9 mouse cellular contexts compared by ENCODE assay signal in genomic region chr9:108278697-108279450, GRCm38 (mm10). TPM values are rescaled to one million over a fixed set of nuclear protein-coding genes. Genes with fewer than 3 reads are reported as not detected.
DNase-seq lines count a peak whose midpoint lies in the region; ATAC-seq and TF ChIP-seq lines count a peak whose summit lies in the region.
"Had no signal": no experiment of that assay in that cellular context is flagged by ENCODE, and none has a peak within 500 bp of the region (broad histone marks: within the 10 kb centered on the region; RNA-seq: fewer than 3 reads in every experiment).

No protein-coding gene starts in this region.

- no peaks in the 10 kb centered on the region for H3K9me3 ChIP-seq in kidney, embryonic 15.5 days (replicated peaks)
- no peaks in the 10 kb centered on the region for H3K9me3 ChIP-seq in MEL (replicated peaks; ENCODE audit: insufficient read depth, low read length)
- no peaks in the 10 kb centered on the region for H3K9me3 ChIP-seq in lung, embryonic 14.5 days (ENCODE audit: low read depth, low read length)
- H3K9me3 ChIP-seq: megakaryocyte, embryonic 14.5 days had no signal

- peak; percentile 76 to 89 (median 85) for TF ChIP-seq CTCF in MEL (IDR thresholded peaks at IDR 0.05 in 2 of 3, conservative IDR thresholded peaks at IDR 0.05 in 1 of 3; ENCODE audit: control insufficient read depth in 1 of 3, insufficient read depth in 1 of 3, low read depth in 2 of 3, low read length in 3 of 3, poor library complexity in 1 of 3, severe bottlenecking in 1 of 3)
- peak; percentile 69 for TF ChIP-seq CTCF in lung, embryonic 14.5 days (IDR thresholded peaks at IDR 0.05; ENCODE audit: low read depth)

- WGBS in kidney, embryonic 15.5 days: 60% methylated on average over 10 of the region's 10 CpGs
- 60% methylated on average over 10 of the region's 10 CpGs for WGBS in lung, embryonic 14.5 days

- ATAC-seq in kidney, embryonic 15.5 days (replicated peaks; ENCODE audit: low FRiP score): no peak
- ATAC-seq in lung, embryonic 14.5 days (ENCODE audit: insufficient read depth): no peak

- no peak overlapping the region for H3K9ac ChIP-seq in kidney, embryonic 15.5 days
- no peak overlapping the region for H3K9ac ChIP-seq in MEL (ENCODE audit: control insufficient read depth, low read depth, low read length, poor library complexity, severe bottlenecking)
- no peak overlapping the region for H3K9ac ChIP-seq in lung, embryonic 14.5 days

- no peak overlapping the region for H3K4me2 ChIP-seq in kidney, embryonic 15.5 days
- H3K4me2 ChIP-seq in lung, embryonic 14.5 days: no peak overlapping the region

- TF ChIP-seq RAD21 in MEL (IDR thresholded peaks at IDR 0.05; ENCODE audit: low read depth, low read length): peak; percentile 77

- no peak for TF ChIP-seq EP300 in MEL (IDR thresholded peaks at IDR 0.05; ENCODE audit: low read depth in 1 of 2, low read length in 2 of 2)

- no peak overlapping the region for H3K4me3 ChIP-seq in kidney, embryonic 15.5 days (replicated peaks)
- H3K4me3 ChIP-seq in MEL (ENCODE audit: control insufficient read depth in 1 of 2, insufficient read depth in 1 of 2, low read depth in 2 of 2, low read length in 2 of 2): no peak overlapping the region
- no peak overlapping the region for H3K4me3 ChIP-seq in brown adipose tissue, adult 24 weeks (ENCODE audit: insufficient read depth, low read depth, low read length)
- H3K4me3 ChIP-seq in lung, embryonic 14.5 days (ENCODE audit: low read depth, low read length): no peak overlapping the region
- H3K4me3 ChIP-seq: megakaryocyte, embryonic 14.5 days had no signal

- no peak overlapping the region for H3K27ac ChIP-seq in kidney, embryonic 15.5 days
- H3K27ac ChIP-seq in MEL (ENCODE audit: control insufficient read depth, low read depth, low read length): no peak overlapping the region
- H3K27ac ChIP-seq in brown adipose tissue, adult 24 weeks (replicated peaks; ENCODE audit: low read depth, low read length): peak overlapping the region; percentile 91
- no peak overlapping the region for H3K27ac ChIP-seq in lung, embryonic 14.5 days (ENCODE audit: low read depth)

- DNase-seq in kidney, adult 9 months: peak; percentile 71
- DNase-seq in MEL (ENCODE audit: low read depth, low spot score): peak; percentile 80
- peak; percentile 66 for DNase-seq in lung, embryonic 14.5 days
- DNase-seq in testis, postnatal 10 days (ENCODE audit: low spot score): peak; percentile 64
- no peak for DNase-seq in frontal cortex, adult 2 months (ENCODE audit: extremely low spot score in 1 of 2, low spot score in 1 of 2)
- no peak for DNase-seq in right cerebral cortex, adult 18-20 months

- peaks cover 15% of the 10 kb centered on the region for H3K4me1 ChIP-seq in kidney, embryonic 15.5 days
- H3K4me1 ChIP-seq in MEL (ENCODE audit: control insufficient read depth in 1 of 2, insufficient read depth in 2 of 2, low read length in 2 of 2): no peaks in the 10 kb centered on the region
- peaks cover 7% of the 10 kb centered on the region for H3K4me1 ChIP-seq in brown adipose tissue, adult 24 weeks (ENCODE audit: control insufficient read depth, insufficient read depth, insufficient read length, low read length)
- H3K4me1 ChIP-seq in lung, embryonic 14.5 days (ENCODE audit: insufficient read depth): 0 out of 2 replicates have a peak, but pooled peaks cover 6% of the 10 kb centered on the region

- no peaks in the 10 kb centered on the region for H3K36me3 ChIP-seq in kidney, embryonic 15.5 days
- no peaks in the 10 kb centered on the region for H3K36me3 ChIP-seq in MEL (ENCODE audit: control insufficient read depth in 1 of 2, insufficient read depth in 2 of 2, low read length in 2 of 2)
- no peaks in the 10 kb centered on the region for H3K36me3 ChIP-seq in lung, embryonic 14.5 days (ENCODE audit: insufficient read depth)

- no peaks in the 10 kb centered on the region for H3K79me2 ChIP-seq in MEL (ENCODE audit: control insufficient read depth, insufficient read depth, low read length, poor library complexity)

- H3K27me3 ChIP-seq in kidney, embryonic 15.5 days: no peaks in the 10 kb centered on the region
- peaks cover 3% of the 10 kb centered on the region in 2 experiments; a peak in 3 of 4 replicates for H3K27me3 ChIP-seq in MEL (ENCODE audit: control insufficient read depth in 1 of 2, insufficient read depth in 2 of 2, low read length in 2 of 2)
- no peaks in the 10 kb centered on the region for H3K27me3 ChIP-seq in lung, embryonic 14.5 days (ENCODE audit: insufficient read depth, low read length)

- no peak for TF ChIP-seq POLR2A in MEL (IDR thresholded peaks at IDR 0.05; ENCODE audit: control insufficient read depth in 1 of 2, insufficient read depth in 1 of 2, low read depth in 1 of 2, low read length in 2 of 2, poor library complexity in 1 of 2)

TF ChIP-seq in MEL, 35 proteins besides CTCF, POLR2A, EP300 and RAD21 (continues in another document):
- TF ChIP-seq ETS1 (IDR thresholded peaks at IDR 0.05; ENCODE audit: low read depth, low read length) (no peak), MYC (IDR thresholded peaks at IDR 0.05; ENCODE audit: low read depth, low read length) (peak; percentile 96), KAT2A (conservative IDR thresholded peaks at IDR 0.05; ENCODE audit: low read depth, low read length) (no peak), NRF1 (IDR thresholded peaks at IDR 0.05; ENCODE audit: insufficient read depth, low read depth, low read length, poor library complexity, severe bottlenecking) (no peak), SMC3 (IDR thresholded peaks at IDR 0.05; ENCODE audit: low read depth, low read length) (peak; percentile 70), GABPA (IDR thresholded peaks at IDR 0.05; ENCODE audit: low read depth, low read length) (no peak), SIN3A (IDR thresholded peaks at IDR 0.05; ENCODE audit: low read length) (no peak; the same call in 1 of the 2 replicates), MYB (IDR thresholded peaks at IDR 0.05; ENCODE audit: low read depth, low read length) (no peak), MAX (IDR thresholded peaks at IDR 0.05; ENCODE audit: low read length) (peak; percentile 82; the same call in 1 of the 2 replicates), TAL1 (IDR thresholded peaks at IDR 0.05; ENCODE audit: low read length) (no peak), MXI1 (IDR thresholded peaks at IDR 0.05; ENCODE audit: low read depth, low read length) (peak; percentile 70), MEF2A (IDR thresholded peaks at IDR 0.05; ENCODE audit: extremely low read depth, insufficient replicate concordance, low read depth, low read length, poor library complexity, severe bottlenecking) (no peak), ZC3H11A (IDR thresholded peaks at IDR 0.05; ENCODE audit: low read depth, low read length) (peak; percentile 62)

RNA-seq across cellular contexts. Expression of gene Nicn1, which starts 11.4 kb away (rescaled TPM):
- 31.3 and 41.0 TPM in 2 replicates for polyA plus RNA-seq in kidney, embryonic 15.5 days (2015; fragmentation: Nextera tagmentation; extraction: Ambion mirVana)
- total RNA-seq in MEL (2012; rRNA removed): 1.6 and 2.0 TPM in 2 replicates
- polyA plus RNA-seq in MEL (2012; ENCODE audit: insufficient read depth in 1 of 2, insufficient read length in 2 of 2, low read depth in 1 of 2, low replicate concordance in 2 of 2, missing spikeins in 1 of 2): 1 to 10 TPM in 1 of 2 experiments, not detected in 1; 4.7 TPM
- polyA plus RNA-seq in brown adipose tissue, adult 24 weeks (2012; ENCODE audit: insufficient read depth, insufficient read length, missing spikeins): 21.6 and 23.1 TPM in 2 replicates
- 33.1 and 34.3 TPM in 2 replicates for polyA plus RNA-seq in lung, embryonic 14.5 days (2014; fragmentation: Nextera tagmentation; extraction: Ambion mirVana)
- polyA plus RNA-seq in frontal cortex, adult 2 months (2012; rRNA removed): 85.9 and 110 TPM in 2 replicates

RNA-seq across cellular contexts. Expression of gene Dag1, which starts 15.1 kb away (rescaled TPM):
- polyA plus RNA-seq in kidney, embryonic 15.5 days (2015; fragmentation: Nextera tagmentation; extraction: Ambion mirVana): 141 and 147 TPM in 2 replicates
- total RNA-seq in MEL (2012; rRNA removed): 7.8 and 8.1 TPM in 2 replicates
- polyA plus RNA-seq in MEL (2012; ENCODE audit: insufficient read depth in 1 of 2, insufficient read length in 2 of 2, low read depth in 1 of 2, low replicate concordance in 2 of 2, missing spikeins in 1 of 2): 10 to 100 TPM in 1 of 2 experiments, not detected in 1; 27.6 TPM
- 116 and 133 TPM in 2 replicates for polyA plus RNA-seq in brown adipose tissue, adult 24 weeks (2012; ENCODE audit: insufficient read depth, insufficient read length, missing spikeins)
- 102 and 106 TPM in 2 replicates for polyA plus RNA-seq in lung, embryonic 14.5 days (2014; fragmentation: Nextera tagmentation; extraction: Ambion mirVana)
- polyA plus RNA-seq in frontal cortex, adult 2 months (2012; rRNA removed): 36.1 and 38.8 TPM in 2 replicates

RNA-seq across cellular contexts. Expression of gene Amt, which starts 17.8 kb away (rescaled TPM):
- 35.9 and 38.0 TPM in 2 replicates for polyA plus RNA-seq in kidney, embryonic 15.5 days (2015; fragmentation: Nextera tagmentation; extraction: Ambion mirVana)
- 0.15 and 0.26 TPM in 2 replicates for total RNA-seq in MEL (2012; rRNA removed)
- polyA plus RNA-seq in MEL (2012; ENCODE audit: insufficient read depth in 1 of 2, insufficient read length in 2 of 2, low read depth in 1 of 2, low replicate concordance in 2 of 2, missing spikeins in 1 of 2): under 1 TPM in 1 of 2 experiments, not detected in 1; 0.58 TPM
- 2.0 and 2.8 TPM in 2 replicates for polyA plus RNA-seq in brown adipose tissue, adult 24 weeks (2012; ENCODE audit: insufficient read depth, insufficient read length, missing spikeins)
- 20.9 and 21.3 TPM in 2 replicates for polyA plus RNA-seq in lung, embryonic 14.5 days (2014; fragmentation: Nextera tagmentation; extraction: Ambion mirVana)
- polyA plus RNA-seq in frontal cortex, adult 2 months (2012; rRNA removed): 57.5 and 60.3 TPM in 2 replicates

RNA-seq across cellular contexts. Expression of gene Rhoa, which starts 27.1 kb away (rescaled TPM):
- polyA plus RNA-seq in kidney, embryonic 15.5 days (2015; fragmentation: Nextera tagmentation; extraction: Ambion mirVana): 462 and 484 TPM in 2 replicates
- 80.9 and 83.1 TPM in 2 replicates for total RNA-seq in MEL (2012; rRNA removed)
- polyA plus RNA-seq in MEL (2012; ENCODE audit: insufficient read depth in 1 of 2, insufficient read length in 2 of 2, low read depth in 1 of 2, low replicate concordance in 2 of 2, missing spikeins in 1 of 2): 100 to 1,000 TPM in 1 of 2 experiments, not detected in 1; 241 TPM
- 299 and 302 TPM in 2 replicates for polyA plus RNA-seq in brown adipose tissue, adult 24 weeks (2012; ENCODE audit: insufficient read depth, insufficient read length, missing spikeins)
- polyA plus RNA-seq in lung, embryonic 14.5 days (2014; fragmentation: Nextera tagmentation; extraction: Ambion mirVana): 321 and 332 TPM in 2 replicates
- 153 and 170 TPM in 2 replicates for polyA plus RNA-seq in frontal cortex, adult 2 months (2012; rRNA removed)

RNA-seq across cellular contexts. Expression of gene Tcta, which starts 27.1 kb away (rescaled TPM):
- polyA plus RNA-seq in kidney, embryonic 15.5 days (2015; fragmentation: Nextera tagmentation; extraction: Ambion mirVana): 31.6 and 32.2 TPM in 2 replicates
- 3.4 and 4.9 TPM in 2 replicates for total RNA-seq in MEL (2012; rRNA removed)
- polyA plus RNA-seq in MEL (2012; ENCODE audit: insufficient read depth in 1 of 2, insufficient read length in 2 of 2, low read depth in 1 of 2, low replicate concordance in 2 of 2, missing spikeins in 1 of 2): 1 to 10 TPM in 1 of 2 experiments, not detected in 1; 7.0 TPM
- 24.2 and 32.4 TPM in 2 replicates for polyA plus RNA-seq in brown adipose tissue, adult 24 weeks (2012; ENCODE audit: insufficient read depth, insufficient read length, missing spikeins)
- polyA plus RNA-seq in lung, embryonic 14.5 days (2014; fragmentation: Nextera tagmentation; extraction: Ambion mirVana): 20.1 and 24.9 TPM in 2 replicates
- 47.5 and 53.5 TPM in 2 replicates for polyA plus RNA-seq in frontal cortex, adult 2 months (2012; rRNA removed)

Comparison
In these comparisons a context has a peak if more than half of its experiments do, and no peak if none do; other contexts are left out.
1. DNase-seq: peak in kidney, adult 9 months (single experiment), MEL (single experiment), lung, embryonic 14.5 days (single experiment) and testis, postnatal 10 days (single experiment); none in frontal cortex, adult 2 months (0 of 2) and right cerebral cortex, adult 18-20 months (single experiment).